Mouse (Mus musculus): ENCODE measurements around the gene Sox13. TPM values are rescaled to one million over a fixed set of nuclear protein-coding genes. Genes with fewer than 3 reads are reported as not detected.
A peak's percentile ranks its signal among the peaks of the same experiment; 100 is the strongest.

The Sox13 gene
- polyA plus RNA-seq, 1 experiment from 2014 or later, result 8.8 TPM

DNA sequence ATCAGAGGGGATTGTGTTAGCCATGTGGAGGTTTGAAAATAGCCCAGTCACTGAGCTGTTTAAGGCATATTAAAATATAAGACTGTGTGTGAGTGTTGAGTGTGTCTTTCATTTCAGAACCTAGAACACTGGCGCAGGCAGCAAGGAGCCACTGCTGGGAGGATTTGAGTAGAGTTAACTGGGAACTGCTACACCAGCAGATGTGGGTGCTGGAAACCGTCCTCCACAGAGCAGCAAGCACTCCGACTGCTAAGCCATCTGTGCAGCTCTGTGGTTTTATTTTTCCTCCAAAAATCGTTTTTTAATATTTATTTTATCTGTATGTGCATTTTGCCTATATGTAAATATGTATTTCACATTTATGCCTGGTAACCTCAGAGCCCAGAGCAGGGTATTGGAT lies 29.5 kb downstream of the Sox13 start:
- Histone ChIP-seq H3K9ac (no peak overlapping the region), H3K4me2 (no peak overlapping the region), H3K27ac (replicated peaks) (no peak overlapping the region), H3K4me1 (replicated peaks) (peaks cover 33% of the 10 kb centered on the region), H3K27me3 (no peaks in the 10 kb centered on the region), H3K36me3 (peaks cover 33% of the 10 kb centered on the region), H3K4me3 (no peak overlapping the region), H3K9me3 (no peaks in the 10 kb centered on the region; the same call in 1 of the 2 replicates)
- ATAC-seq (ENCODE audit: low read depth), result no peak
- WGBS, result 68% methylated on average over 4 of the region's 4 CpGs

DNA sequence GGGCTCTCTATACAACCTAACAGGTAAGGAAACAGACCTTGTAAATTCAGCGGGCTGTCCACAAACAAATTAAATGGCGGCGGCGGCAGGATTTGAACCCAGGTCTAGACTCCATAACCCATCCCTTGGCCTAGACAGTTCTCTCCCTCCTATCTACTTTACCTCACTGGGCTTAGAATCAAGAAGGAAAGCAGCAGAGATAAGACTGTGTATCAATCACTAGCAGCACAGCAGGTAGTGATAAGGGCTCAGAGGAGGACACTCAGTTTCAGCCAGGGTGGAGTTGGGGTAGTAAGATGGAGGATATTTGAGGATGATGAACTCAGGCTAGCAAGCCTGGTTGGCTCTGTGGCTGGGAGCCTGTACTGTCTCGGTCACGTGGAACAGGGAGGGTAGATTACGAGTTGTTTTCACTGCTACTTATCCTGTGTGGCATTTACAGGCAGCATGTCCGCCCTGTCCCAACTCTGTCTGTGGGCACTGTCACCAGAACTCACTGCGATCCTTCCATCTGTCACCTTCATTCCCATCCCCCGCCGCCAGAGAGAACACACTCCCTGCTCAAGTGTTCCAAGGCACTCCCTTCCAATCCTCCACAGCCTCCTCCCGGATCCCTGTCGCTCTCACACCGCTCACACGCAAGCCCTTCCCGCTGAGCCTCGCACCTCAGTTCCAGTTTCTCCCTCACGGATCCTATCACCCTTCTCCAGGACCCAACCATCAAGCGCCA lies 36.5 kb downstream of the Sox13 start:
- no peak for ATAC-seq (ENCODE audit: low read depth)
- Histone ChIP-seq H3K4me1 (replicated peaks) (peaks cover 13% of the 10 kb centered on the region), H3K27ac (replicated peaks) (no peak overlapping the region), H3K27me3 (no peaks in the 10 kb centered on the region), H3K9ac (no peak overlapping the region), H3K4me3 (no peak overlapping the region), H3K4me2 (no peak overlapping the region), H3K9me3 (no peaks in the 10 kb centered on the region; the same call in 1 of the 2 replicates), H3K36me3 (peaks cover 90% of the 10 kb centered on the region)
- WGBS, result 80% methylated on average over 19 of the region's 19 CpGs

DNA sequence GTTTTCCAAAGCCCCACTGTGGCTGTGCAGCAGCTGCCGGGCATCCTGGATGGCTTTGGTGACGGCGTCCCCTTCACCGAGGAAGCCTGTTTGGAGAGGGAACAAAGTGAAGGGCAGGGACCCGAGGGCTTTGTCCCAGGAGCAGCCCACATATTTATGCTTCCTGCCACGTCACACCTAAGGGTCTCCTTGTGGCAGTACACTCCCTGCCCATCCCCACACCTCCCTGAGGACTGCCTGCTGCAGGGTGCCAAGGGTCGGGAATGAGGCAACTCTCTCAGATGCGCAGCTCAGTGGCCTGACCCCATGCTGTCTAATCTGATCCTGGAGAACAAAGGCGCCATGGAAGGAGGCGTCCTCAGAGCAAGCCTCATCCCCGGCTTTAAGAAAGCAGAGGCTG lies 38.0 kb downstream of the Sox13 start:
- H3K4me1 ChIP-seq (replicated peaks), result peaks cover 19% of the 10 kb centered on the region
- H3K27me3 ChIP-seq, result no peaks in the 10 kb centered on the region
- H3K4me2 ChIP-seq, result no peak overlapping the region
- no peak for ATAC-seq (ENCODE audit: low read depth)
- H3K4me3 ChIP-seq, result no peak overlapping the region
- H3K9ac ChIP-seq, result peak overlapping the region; percentile 39
- H3K27ac ChIP-seq (replicated peaks), result 0 out of 2 replicates have a peak overlapping the region, but pooled peaks have one; percentile 18
- H3K36me3 ChIP-seq, result peaks cover 76% of the 10 kb centered on the region
- 59% methylated on average over 11 of the region's 11 CpGs for WGBS
- H3K9me3 ChIP-seq, result no peaks in the 10 kb centered on the region

- 42% methylated on average over 9 of the region's 9 CpGs for WGBS
- Histone ChIP-seq H3K27ac (replicated peaks) (0 out of 2 replicates have a peak overlapping the region, but pooled peaks have one; percentile 18), H3K4me3 (no peak overlapping the region), H3K9ac (peak overlapping the region; percentile 39), H3K4me1 (replicated peaks) (peaks cover 20% of the 10 kb centered on the region), H3K4me2 (0 out of 2 replicates have a peak overlapping the region, but pooled peaks have one; percentile 14), H3K36me3 (peaks cover 69% of the 10 kb centered on the region), H3K27me3 (no peaks in the 10 kb centered on the region), H3K9me3 (no peaks in the 10 kb centered on the region)
- no peak for ATAC-seq (ENCODE audit: low read depth)
These were observed 38.7 kb downstream of the Sox13 start for GRCm38 (mm10) chr1:133385506-133385905.

DNA sequence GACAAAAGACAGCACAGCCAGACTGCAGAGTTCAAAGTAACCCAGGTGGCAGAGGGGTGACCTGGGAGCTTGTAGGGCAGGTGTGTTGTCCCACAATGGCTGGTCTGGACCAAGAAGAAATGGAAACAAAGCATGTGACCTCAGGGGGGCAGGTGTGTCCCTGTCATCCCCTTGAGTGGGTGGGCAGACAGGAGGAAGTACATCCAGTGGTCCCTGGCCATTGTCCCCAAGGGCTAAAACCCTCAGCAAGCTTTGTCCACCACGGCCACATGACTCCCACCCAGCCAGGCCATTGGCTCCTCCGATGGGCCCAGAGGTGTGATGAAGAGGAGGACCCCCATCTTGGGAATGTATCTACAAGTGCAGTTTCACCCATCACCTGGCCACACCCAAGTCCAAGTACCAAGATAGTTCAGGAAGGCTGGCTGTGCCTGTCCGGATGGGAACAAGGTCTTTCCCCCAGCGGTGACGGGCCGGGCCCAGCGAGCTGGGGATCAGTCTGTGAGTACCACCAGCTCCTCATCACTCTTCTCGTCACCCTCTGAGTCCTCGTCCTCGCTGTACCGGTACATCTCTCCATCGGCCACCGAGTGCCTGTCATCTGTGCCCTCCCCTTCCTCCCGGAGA lies 40.9 kb downstream of the Sox13 start:
- Histone ChIP-seq H3K27me3 (no peaks in the 10 kb centered on the region), H3K36me3 (peaks cover 47% of the 10 kb centered on the region), H3K27ac (replicated peaks) (peak overlapping the region; percentile 87), H3K9ac (peak overlapping the region; percentile 52; the same call in 1 of the 2 replicates), H3K4me3 (no peak overlapping the region), H3K9me3 (no peaks in the 10 kb centered on the region), H3K4me2 (no peak overlapping the region), H3K4me1 (replicated peaks) (peaks cover 33% of the 10 kb centered on the region)
- 84% methylated on average over 14 of the region's 14 CpGs for WGBS
- no peak for ATAC-seq (ENCODE audit: low read depth)

- WGBS, result 42% methylated on average over 12 of the region's 12 CpGs
- 0 out of 2 replicates have a peak, but pooled peaks have one; percentile 3 for ATAC-seq (ENCODE audit: low read depth)
- no peaks in the 10 kb centered on the region for H3K9me3 ChIP-seq
- no peak overlapping the region for H3K4me2 ChIP-seq
- H3K27me3 ChIP-seq, result no peaks in the 10 kb centered on the region
- no peak overlapping the region for H3K4me3 ChIP-seq
- H3K27ac ChIP-seq (replicated peaks), result peak overlapping the region; percentile 87
- H3K36me3 ChIP-seq, result peaks cover 40% of the 10 kb centered on the region
- peaks cover 33% of the 10 kb centered on the region for H3K4me1 ChIP-seq (replicated peaks)
- peak overlapping the region; percentile 52 for H3K9ac ChIP-seq
These were observed 41.5 kb downstream of the Sox13 start for GRCm38 (mm10) chr1:133382552-133383155.

DNA sequence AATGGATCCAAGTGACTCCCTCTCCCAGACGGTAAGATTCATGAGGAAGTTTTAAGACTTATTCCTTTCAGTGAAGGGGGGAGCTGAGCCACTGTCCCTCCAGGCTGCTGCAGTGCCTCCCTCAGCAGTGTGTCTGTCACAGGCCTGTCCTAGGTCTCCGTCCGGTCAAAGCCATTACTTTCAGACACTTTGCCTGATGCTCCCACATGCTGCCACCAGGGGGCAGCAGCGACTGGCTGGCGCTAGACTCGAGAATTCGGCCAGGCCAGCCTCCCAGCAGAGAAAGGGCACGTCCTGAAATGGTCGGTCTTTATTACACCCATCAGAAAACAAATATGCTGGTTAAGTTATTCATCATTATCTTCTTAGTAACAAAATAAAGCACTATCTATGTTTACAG lies 42.2 kb downstream of the Sox13 start:
- Histone ChIP-seq H3K4me3 (no peak overlapping the region), H3K36me3 (peaks cover 34% of the 10 kb centered on the region), H3K4me2 (no peak overlapping the region), H3K9me3 (no peaks in the 10 kb centered on the region), H3K9ac (no peak overlapping the region), H3K27me3 (no peaks in the 10 kb centered on the region), H3K4me1 (replicated peaks) (peaks cover 33% of the 10 kb centered on the region), H3K27ac (replicated peaks) (peak overlapping the region; percentile 87; the same call in 1 of the 2 replicates)
- 5% methylated on average over 9 of the region's 9 CpGs for WGBS
- ATAC-seq (ENCODE audit: low read depth), result peak; percentile 30; the same call in 1 of the 2 replicates

DNA sequence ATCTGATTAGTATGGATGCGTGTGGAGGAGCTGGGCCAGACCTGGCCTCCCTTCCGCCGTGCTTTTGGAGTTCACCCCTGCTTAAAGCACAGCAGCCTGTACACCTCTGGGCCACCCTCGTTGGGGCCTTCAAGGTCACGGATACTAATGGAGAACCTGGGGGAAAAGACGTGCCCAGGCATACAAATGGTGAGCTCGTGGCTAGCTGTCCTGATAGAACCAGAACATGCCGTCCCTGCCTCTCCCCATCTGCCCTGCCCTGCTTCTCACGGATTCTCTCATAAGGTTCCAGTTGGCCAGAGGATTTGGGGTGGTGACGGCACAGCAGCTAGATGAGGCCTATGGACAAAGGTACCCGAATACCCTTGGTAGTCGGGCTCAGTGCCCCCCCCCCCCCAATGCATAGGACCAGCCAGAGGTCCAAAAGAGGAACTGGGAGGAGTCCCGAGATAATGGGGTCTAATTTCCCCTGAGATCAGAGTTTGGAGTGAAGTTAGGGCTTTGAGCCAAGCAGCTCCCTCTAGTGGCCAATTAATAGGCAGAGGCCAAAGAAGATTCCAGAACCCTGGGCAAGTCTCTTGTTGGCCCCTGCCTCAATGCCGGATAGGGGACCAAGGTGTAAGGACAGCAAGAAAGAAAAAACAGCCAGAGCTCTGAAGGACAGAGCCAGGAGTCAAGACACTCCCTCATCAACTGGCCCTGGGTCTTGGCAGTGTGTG lies 43.7 kb downstream of the Sox13 start:
- Histone ChIP-seq H3K36me3 (peaks cover 24% of the 10 kb centered on the region), H3K4me3 (no peak overlapping the region), H3K27me3 (no peaks in the 10 kb centered on the region), H3K4me2 (no peak overlapping the region), H3K27ac (replicated peaks) (0 out of 2 replicates have a peak overlapping the region, but pooled peaks have one; percentile 13), H3K9ac (no peak overlapping the region), H3K9me3 (no peaks in the 10 kb centered on the region), H3K4me1 (replicated peaks) (peaks cover 39% of the 10 kb centered on the region)
- WGBS, result 74% methylated on average over 14 of the region's 14 CpGs
- ATAC-seq (ENCODE audit: low read depth), result no peak

GRCm38 (mm10) chr1:133379986-133380320 lies 44.2 kb downstream of the Sox13 start:
- Histone ChIP-seq H3K9me3 (no peaks in the 10 kb centered on the region), H3K27me3 (no peaks in the 10 kb centered on the region), H3K4me3 (no peak overlapping the region), H3K9ac (no peak overlapping the region), H3K4me1 (replicated peaks) (peaks cover 39% of the 10 kb centered on the region), H3K36me3 (peaks cover 18% of the 10 kb centered on the region), H3K27ac (replicated peaks) (0 out of 2 replicates have a peak overlapping the region, but pooled peaks have one; percentile 13), H3K4me2 (no peak overlapping the region)
- WGBS, result 88% methylated on average over 3 of the region's 3 CpGs
- no peak for ATAC-seq (ENCODE audit: low read depth)

DNA sequence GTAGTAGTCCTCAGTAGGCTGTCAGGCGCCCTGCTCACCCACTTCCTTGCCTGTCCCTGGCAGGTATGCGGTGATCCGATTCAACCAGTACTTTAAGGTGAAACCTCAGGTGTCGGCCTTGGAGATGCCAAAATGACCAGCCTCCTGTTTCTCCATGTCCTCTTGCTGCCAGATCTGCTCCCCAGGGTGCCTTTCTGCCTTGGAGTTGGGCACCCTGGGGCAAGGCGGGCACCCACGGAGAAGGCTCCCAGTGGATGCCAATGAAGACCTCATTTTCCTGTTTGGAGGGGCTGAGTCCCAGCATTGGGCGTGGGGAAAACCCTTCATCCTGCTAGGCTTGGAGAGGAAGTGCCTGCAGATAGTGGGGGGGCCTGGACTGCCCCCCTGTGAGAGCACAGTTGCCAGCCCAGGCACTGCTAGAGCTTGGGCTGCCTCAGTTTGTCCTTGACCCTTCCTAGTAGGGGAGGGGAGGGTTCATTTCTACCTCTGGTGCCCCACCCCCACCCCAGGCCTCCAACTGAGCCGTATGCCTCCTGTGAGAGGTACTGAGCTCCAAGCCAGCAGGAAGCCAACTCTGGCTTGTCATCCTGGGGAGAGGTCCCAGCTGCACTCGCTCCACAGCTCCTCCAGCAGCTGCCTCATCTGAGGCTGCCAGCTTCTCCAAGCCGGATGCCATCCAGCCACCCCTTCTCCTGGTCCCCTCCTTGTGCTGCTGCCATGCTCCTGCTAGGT lies 44.8 kb downstream of the Sox13 start:
- Histone ChIP-seq H3K4me1 (replicated peaks) (peaks cover 39% of the 10 kb centered on the region), H3K27ac (replicated peaks) (0 out of 2 replicates have a peak overlapping the region, but pooled peaks have one; percentile 13), H3K4me2 (no peak overlapping the region), H3K9me3 (no peaks in the 10 kb centered on the region), H3K9ac (0 out of 2 replicates have a peak overlapping the region, but pooled peaks have one; percentile 12), H3K27me3 (no peaks in the 10 kb centered on the region), H3K36me3 (peaks cover 13% of the 10 kb centered on the region), H3K4me3 (no peak overlapping the region)
- 64% methylated on average over 10 of the region's 10 CpGs for WGBS
- no peak for ATAC-seq (ENCODE audit: low read depth)

- H3K27me3 ChIP-seq, result no peaks in the 10 kb centered on the region
- H3K4me2 ChIP-seq, result no peak overlapping the region
- no peak overlapping the region for H3K9ac ChIP-seq
- ATAC-seq (ENCODE audit: low read depth), result no peak
- H3K27ac ChIP-seq (replicated peaks), result no peak overlapping the region
- no peaks in the 10 kb centered on the region for H3K36me3 ChIP-seq
- no peaks in the 10 kb centered on the region for H3K9me3 ChIP-seq
- 84% methylated on average over 5 of the region's 5 CpGs for WGBS
- H3K4me3 ChIP-seq, result no peak overlapping the region
- H3K4me1 ChIP-seq (replicated peaks), result peaks cover 37% of the 10 kb centered on the region
These were observed 46.6 kb downstream of the Sox13 start for GRCm38 (mm10) chr1:133377547-133377946.
